Mouse (Mus musculus): ENCODE results near the gene Ntpcr. TPM values are rescaled to one million over a fixed set of nuclear protein-coding genes. Genes with fewer than 3 reads are reported as not detected.

The Ntpcr gene
- polyA plus RNA-seq, 1 experiment, result 27.4 TPM

- H3K27ac ChIP-seq (ENCODE audit: control insufficient read depth, insufficient read depth, low read length), result no peak overlapping the region
- H3K4me3 ChIP-seq (ENCODE audit: control insufficient read depth, insufficient read depth, low read length), result no peak overlapping the region
- peak; percentile 73; the same call in 1 of the 2 replicates for TF ChIP-seq CTCF (IDR thresholded peaks at IDR 0.05; ENCODE audit: borderline replicate concordance, control insufficient read depth, extremely low read depth, insufficient read depth, low read length, poor library complexity)
- no peak for TF ChIP-seq POLR2A (IDR thresholded peaks at IDR 0.05; ENCODE audit: control insufficient read depth, extremely low read depth, insufficient read depth, low read length, poor library complexity)
- DNase-seq, result peak; percentile 70
- 57% methylated on average over 10 of the region's 10 CpGs for WGBS
- no peaks in the 10 kb centered on the region for H3K36me3 ChIP-seq (ENCODE audit: control insufficient read depth, insufficient read depth, low read length)
- no peaks in the 10 kb centered on the region for H3K4me1 ChIP-seq (replicated peaks; ENCODE audit: control insufficient read depth, insufficient read depth, low read length)
- no peaks in the 10 kb centered on the region for H3K27me3 ChIP-seq (ENCODE audit: control insufficient read depth, insufficient read depth, low read length)
Measured at GRCm38 (mm10) chr8:125759022-125759421, 29.3 kb downstream of the Ntpcr start.

GRCm38 (mm10) chr8:125763066-125763786 lies 33.5 kb downstream of the Ntpcr start:
- H3K36me3 ChIP-seq (ENCODE audit: control insufficient read depth, insufficient read depth, low read length), result no peaks in the 10 kb centered on the region
- no peak overlapping the region for H3K4me3 ChIP-seq (ENCODE audit: control insufficient read depth, insufficient read depth, low read length)
- WGBS, result 90% methylated on average over 16 of the region's 16 CpGs
- no peak for DNase-seq
- no peak for TF ChIP-seq POLR2A (IDR thresholded peaks at IDR 0.05; ENCODE audit: control insufficient read depth, extremely low read depth, insufficient read depth, low read length, poor library complexity)
- no peak for TF ChIP-seq CTCF (IDR thresholded peaks at IDR 0.05; ENCODE audit: borderline replicate concordance, control insufficient read depth, extremely low read depth, insufficient read depth, low read length, poor library complexity)
- H3K4me1 ChIP-seq (replicated peaks; ENCODE audit: control insufficient read depth, insufficient read depth, low read length), result no peaks in the 10 kb centered on the region
- H3K27ac ChIP-seq (ENCODE audit: control insufficient read depth, insufficient read depth, low read length), result no peak overlapping the region
- no peaks in the 10 kb centered on the region for H3K27me3 ChIP-seq (ENCODE audit: control insufficient read depth, insufficient read depth, low read length)

- no peak overlapping the region for H3K4me3 ChIP-seq (ENCODE audit: control insufficient read depth, insufficient read depth, low read length)
- TF ChIP-seq CTCF (IDR thresholded peaks at IDR 0.05; ENCODE audit: borderline replicate concordance, control insufficient read depth, extremely low read depth, insufficient read depth, low read length, poor library complexity), result no peak
- no peak for TF ChIP-seq POLR2A (IDR thresholded peaks at IDR 0.05; ENCODE audit: control insufficient read depth, extremely low read depth, insufficient read depth, low read length, poor library complexity)
- 92% methylated on average over 10 of the region's 10 CpGs for WGBS
Measured at GRCm38 (mm10) chr8:125768079-125768478, 38.3 kb downstream of the Ntpcr start.

GRCm38 (mm10) chr8:125772300-125772699 lies 42.5 kb downstream of the Ntpcr start:
- Histone ChIP-seq H3K27ac (ENCODE audit: control insufficient read depth, insufficient read depth, low read length) (no peak overlapping the region), H3K27me3 (ENCODE audit: control insufficient read depth, insufficient read depth, low read length) (no peaks in the 10 kb centered on the region), H3K4me1 (replicated peaks; ENCODE audit: control insufficient read depth, insufficient read depth, low read length) (no peaks in the 10 kb centered on the region), H3K4me3 (ENCODE audit: control insufficient read depth, insufficient read depth, low read length) (no peak overlapping the region), H3K36me3 (ENCODE audit: control insufficient read depth, insufficient read depth, low read length) (no peaks in the 10 kb centered on the region)
- TF ChIP-seq POLR2A (IDR thresholded peaks at IDR 0.05; ENCODE audit: control insufficient read depth, extremely low read depth, insufficient read depth, low read length, poor library complexity), result no peak
- no peak for TF ChIP-seq CTCF (IDR thresholded peaks at IDR 0.05; ENCODE audit: borderline replicate concordance, control insufficient read depth, extremely low read depth, insufficient read depth, low read length, poor library complexity)
- 93% methylated on average over 2 of the region's 2 CpGs for WGBS
- DNase-seq, result no peak

More at GRCm38 (mm10) chr8:125768079-125768478, 38.3 kb downstream of the Ntpcr start:
- no peaks in the 10 kb centered on the region for H3K36me3 ChIP-seq (ENCODE audit: control insufficient read depth, insufficient read depth, low read length)
- H3K27me3 ChIP-seq (ENCODE audit: control insufficient read depth, insufficient read depth, low read length), result no peaks in the 10 kb centered on the region
- no peak overlapping the region for H3K27ac ChIP-seq (ENCODE audit: control insufficient read depth, insufficient read depth, low read length)
- no peaks in the 10 kb centered on the region for H3K4me1 ChIP-seq (replicated peaks; ENCODE audit: control insufficient read depth, insufficient read depth, low read length)
- DNase-seq, result no peak

GRCm38 (mm10) chr8:125773281-125773803 lies 43.6 kb downstream of the Ntpcr start:
- Histone ChIP-seq H3K27ac (ENCODE audit: control insufficient read depth, insufficient read depth, low read length) (no peak overlapping the region), H3K4me3 (ENCODE audit: control insufficient read depth, insufficient read depth, low read length) (no peak overlapping the region), H3K36me3 (ENCODE audit: control insufficient read depth, insufficient read depth, low read length) (no peaks in the 10 kb centered on the region), H3K27me3 (ENCODE audit: control insufficient read depth, insufficient read depth, low read length) (no peaks in the 10 kb centered on the region), H3K4me1 (replicated peaks; ENCODE audit: control insufficient read depth, insufficient read depth, low read length) (no peaks in the 10 kb centered on the region)
- WGBS, result 93% methylated on average over 7 of the region's 7 CpGs
- TF ChIP-seq POLR2A (IDR thresholded peaks at IDR 0.05; ENCODE audit: control insufficient read depth, extremely low read depth, insufficient read depth, low read length, poor library complexity) (no peak), CTCF (IDR thresholded peaks at IDR 0.05; ENCODE audit: borderline replicate concordance, control insufficient read depth, extremely low read depth, insufficient read depth, low read length, poor library complexity) (no peak)
- no peak for DNase-seq

GRCm38 (mm10) chr8:125775031-125775430 lies 45.3 kb downstream of the Ntpcr start:
- no peaks in the 10 kb centered on the region for H3K27me3 ChIP-seq (ENCODE audit: control insufficient read depth, insufficient read depth, low read length)
- no peak overlapping the region for H3K4me3 ChIP-seq (ENCODE audit: control insufficient read depth, insufficient read depth, low read length)
- 86% methylated on average over 3 of the region's 3 CpGs for WGBS
- no peak for TF ChIP-seq POLR2A (IDR thresholded peaks at IDR 0.05; ENCODE audit: control insufficient read depth, extremely low read depth, insufficient read depth, low read length, poor library complexity)
- no peak for TF ChIP-seq CTCF (IDR thresholded peaks at IDR 0.05; ENCODE audit: borderline replicate concordance, control insufficient read depth, extremely low read depth, insufficient read depth, low read length, poor library complexity)
- H3K27ac ChIP-seq (ENCODE audit: control insufficient read depth, insufficient read depth, low read length), result no peak overlapping the region
- no peaks in the 10 kb centered on the region for H3K4me1 ChIP-seq (replicated peaks; ENCODE audit: control insufficient read depth, insufficient read depth, low read length)
- no peak for DNase-seq
- no peaks in the 10 kb centered on the region for H3K36me3 ChIP-seq (ENCODE audit: control insufficient read depth, insufficient read depth, low read length)
